Mouse (Mus musculus) intestine, postnatal 0 days (tissue): ENCODE measurements around the gene Susd3. TPM values are rescaled to one million over a fixed set of nuclear protein-coding genes. Genes with fewer than 3 reads are reported as not detected.

ENCODE experiments used
- ATAC-seq: fragments of 200-750 bp; cut with Nextera tagmentation; 2 replicates; pipeline ENCODE4 v1.8.0; 2017; ENCODE audit warnings: mild to moderate bottlenecking, moderate TSS enrichment, moderate library complexity
- H3K27ac ChIP-seq: fragments of 300-500 bp; sonication (generic); 2 replicates; pipeline ENCODE4 v1.5.1; 2014; ENCODE audit warnings: mild to moderate bottlenecking, low read depth, low read length, moderate library complexity
- H3K27me3 ChIP-seq: fragments of 300-500 bp; sonication (generic); replicated peaks from 2 replicates; pipeline ENCODE4 v1.6.1; 2014; ENCODE audit warnings: low read length, mixed read lengths; ENCODE audit not compliant: control insufficient read depth, insufficient read depth
- H3K36me3 ChIP-seq: fragments of 300-500 bp; sonication (generic); 2 replicates; pipeline ENCODE4 v1.6.1; 2014; ENCODE audit warnings: mild to moderate bottlenecking, moderate library complexity; ENCODE audit not compliant: control insufficient read depth, insufficient read depth
- H3K4me1 ChIP-seq: fragments of 300-500 bp; sonication (generic); replicated peaks from 2 replicates; pipeline ENCODE4 v1.6.1; 2014; ENCODE audit warnings: antibody characterized with exemption, low read length, mixed read lengths; ENCODE audit not compliant: control insufficient read depth, insufficient read depth
- H3K4me2 ChIP-seq: fragments of 300-500 bp; sonication (generic); replicated peaks from 2 replicates; pipeline ENCODE4 v1.6.1; 2014; ENCODE audit warnings: low read depth, mild to moderate bottlenecking, moderate library complexity
- H3K4me3 ChIP-seq: fragments of 300-500 bp; sonication (generic); 2 replicates; pipeline ENCODE4 v1.5.1; 2014; ENCODE audit warnings: low read depth, low read length
- H3K9ac ChIP-seq: fragments of 300-500 bp; sonication (generic); 2 replicates; pipeline ENCODE4 v1.6.1; 2014; ENCODE audit warnings: mild to moderate bottlenecking, low read depth, low read length
- H3K9me3 ChIP-seq: fragments of 300-500 bp; sonication (generic); 2 replicates; pipeline ENCODE4 v1.6.1; 2016; ENCODE audit warnings: mixed run types; ENCODE audit not compliant: control insufficient read depth
- CTCF ChIP-seq: sonication (generic); IDR thresholded peaks from 2 replicates; pipeline ENCODE4 v1.5.1; 2016; ENCODE audit warnings: low read depth, mild to moderate bottlenecking, control low read depth, antibody characterized with exemption, moderate library complexity
- WGBS: fragments of 180-500 bp; shearing (Covaris S2); extraction: QIAGEN DNeasy Blood & Tissue Kit; methylation state at CpG from one replicate; pipeline ENCODE4 v1.1.7; 2014; 5-methylcytosine and 5-hydroxymethylcytosine counted together
- polyA plus RNA-seq: library from polyadenylated mRNA; unstranded; fragments of >200 nt; fragmentation: Nextera tagmentation; extraction: Ambion mirVana; gene quantifications from 2 replicates; pipeline ENCODE4 v1.2.1, GENCODE M21; 2015

The Susd3 gene
- polyA plus RNA-seq, 1 experiment from 2014 or later: 1.3 TPM

DNA sequence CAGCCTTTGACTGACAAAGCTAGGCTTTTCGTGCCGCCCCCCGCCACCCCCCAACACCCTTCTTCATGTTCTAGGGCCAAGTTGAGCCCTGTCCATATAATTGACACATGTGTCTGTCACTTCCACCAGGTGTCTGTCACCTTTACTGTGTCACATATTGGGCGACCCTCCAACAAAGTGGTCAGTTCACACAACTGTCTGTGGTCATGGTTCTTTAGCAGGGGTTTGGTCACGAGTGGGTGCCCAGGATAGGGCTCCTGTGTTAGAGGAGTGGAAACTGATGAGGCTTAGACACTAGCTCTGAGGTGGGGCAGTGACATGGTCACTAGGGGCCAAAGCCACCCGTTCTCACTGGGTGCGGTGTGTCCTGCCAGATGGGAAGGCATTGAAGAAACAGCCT, 48.6 kb downstream of the Susd3 start:
- ATAC-seq: no peak
- no peak overlapping the region for H3K9ac ChIP-seq
- WGBS: 91% methylated on average over 7 of the region's 7 CpGs

DNA sequence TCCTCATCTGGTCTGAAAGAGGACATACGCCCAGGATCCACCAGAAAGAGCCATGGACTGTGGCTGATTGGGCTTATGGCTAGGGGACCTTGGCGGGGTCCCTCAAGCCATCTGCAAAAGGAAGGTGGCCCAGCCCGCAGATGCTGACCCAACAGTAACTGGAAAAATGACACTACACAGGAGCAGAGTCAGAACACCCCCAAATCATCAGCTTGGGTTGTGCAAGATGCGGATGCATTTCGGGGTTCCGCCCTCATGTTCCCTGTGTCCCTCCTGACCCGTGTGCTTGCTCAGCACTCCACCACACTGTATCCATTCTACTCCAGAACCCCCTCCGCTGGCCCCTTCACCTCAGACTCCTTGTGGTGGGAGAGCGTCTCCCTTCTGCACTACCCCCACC, 49.8 kb downstream of the Susd3 start:
- WGBS: 94% methylated on average over 9 of the region's 9 CpGs
- no peak overlapping the region for H3K27ac ChIP-seq
- no peak overlapping the region for H3K4me3 ChIP-seq
- H3K9ac ChIP-seq: no peak overlapping the region
- H3K27me3 ChIP-seq: no peaks in the 10 kb centered on the region
- H3K9me3 ChIP-seq: no peaks in the 10 kb centered on the region
- TF ChIP-seq CTCF: no peak
- ATAC-seq: no peak
- H3K4me2 ChIP-seq: no peak overlapping the region
- no peaks in the 10 kb centered on the region for H3K4me1 ChIP-seq
- peaks cover 46% of the 10 kb centered on the region for H3K36me3 ChIP-seq

More for the DNA sequence above, 48.6 kb downstream of the Susd3 start:
- Histone ChIP-seq H3K27ac (no peak overlapping the region), H3K27me3 (no peaks in the 10 kb centered on the region), H3K9me3 (no peaks in the 10 kb centered on the region), H3K4me2 (no peak overlapping the region), H3K4me3 (no peak overlapping the region), H3K36me3 (peaks cover 53% of the 10 kb centered on the region), H3K4me1 (no peaks in the 10 kb centered on the region)
- no peak for TF ChIP-seq CTCF

DNA sequence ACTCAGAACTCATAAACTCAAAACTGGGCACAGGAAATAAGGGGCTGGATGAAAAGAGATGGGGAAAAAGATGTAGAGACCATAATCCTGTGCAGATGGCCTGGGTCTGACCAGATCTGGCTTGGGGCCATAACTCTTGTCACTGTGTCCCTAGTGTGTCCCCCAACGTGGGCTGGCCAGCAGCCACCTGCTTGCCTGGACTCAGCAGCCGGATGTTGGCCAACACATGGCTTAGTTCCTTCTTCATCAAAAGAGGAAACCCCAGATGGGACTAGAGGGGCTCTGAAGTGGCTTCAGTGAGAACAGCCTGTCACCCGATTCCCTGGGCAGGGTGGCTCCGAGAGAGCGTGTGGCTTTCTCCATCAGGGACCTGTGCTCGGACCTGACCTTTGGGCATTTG, 51.7 kb downstream of the Susd3 start:
- TF ChIP-seq CTCF: no peak
- Histone ChIP-seq H3K4me1 (no peaks in the 10 kb centered on the region; the same call in 1 of the 2 replicates), H3K27me3 (no peaks in the 10 kb centered on the region), H3K9me3 (no peaks in the 10 kb centered on the region), H3K4me2 (no peak overlapping the region), H3K4me3 (no peak overlapping the region), H3K27ac (no peak overlapping the region), H3K36me3 (peaks cover 35% of the 10 kb centered on the region), H3K9ac (no peak overlapping the region)
- WGBS: 71% methylated on average over 6 of the region's 6 CpGs
- ATAC-seq: no peak

DNA sequence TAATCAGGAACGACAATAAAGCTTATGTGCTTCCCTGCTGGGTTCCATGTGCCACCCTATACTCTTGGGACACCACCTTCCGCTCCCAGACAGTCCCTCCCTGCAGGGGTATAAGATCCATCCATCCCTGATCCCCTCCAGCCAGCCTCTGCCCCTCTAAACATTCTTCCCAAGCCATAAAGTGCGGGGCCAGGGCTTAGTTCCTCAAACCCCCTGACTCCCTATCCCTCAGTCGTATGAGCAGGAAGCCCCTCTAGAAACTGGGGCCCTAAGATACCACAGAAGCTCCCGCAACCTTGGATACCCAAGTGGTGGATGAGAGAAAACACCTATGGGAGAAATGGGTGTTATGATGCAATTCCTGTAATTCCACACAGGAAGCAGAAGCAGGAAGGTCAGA, 52.3 kb downstream of the Susd3 start:
- no peak for ATAC-seq
- Histone ChIP-seq H3K27ac (no peak overlapping the region), H3K27me3 (no peaks in the 10 kb centered on the region), H3K9me3 (no peaks in the 10 kb centered on the region), H3K9ac (no peak overlapping the region), H3K4me1 (no peaks in the 10 kb centered on the region; the same call in 1 of the 2 replicates), H3K4me3 (no peak overlapping the region), H3K36me3 (peaks cover 35% of the 10 kb centered on the region), H3K4me2 (no peak overlapping the region)
- TF ChIP-seq CTCF: no peak
- 74% methylated on average over 5 of the region's 5 CpGs for WGBS

DNA sequence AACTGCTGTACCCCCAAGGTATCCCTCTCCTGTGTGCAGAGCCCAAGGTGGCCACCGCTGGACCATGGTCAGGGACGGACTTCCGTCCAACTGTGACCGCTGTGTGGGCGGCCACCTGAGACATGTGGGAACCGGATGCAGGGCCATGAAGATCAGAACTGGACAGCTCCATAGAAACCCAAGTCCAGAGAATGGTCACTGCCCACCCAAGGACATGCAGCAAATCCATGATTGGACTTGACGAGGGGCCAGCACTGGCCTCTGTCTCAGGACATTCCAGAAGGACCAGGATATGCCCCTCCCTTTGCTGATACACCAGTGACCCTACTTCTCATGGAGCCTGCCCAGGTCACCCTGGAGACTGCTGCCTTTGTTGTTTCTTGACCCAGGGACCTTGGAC, 52.9 kb downstream of the Susd3 start:
- no peaks in the 10 kb centered on the region for H3K9me3 ChIP-seq
- no peak for TF ChIP-seq CTCF
- ATAC-seq: no peak

DNA sequence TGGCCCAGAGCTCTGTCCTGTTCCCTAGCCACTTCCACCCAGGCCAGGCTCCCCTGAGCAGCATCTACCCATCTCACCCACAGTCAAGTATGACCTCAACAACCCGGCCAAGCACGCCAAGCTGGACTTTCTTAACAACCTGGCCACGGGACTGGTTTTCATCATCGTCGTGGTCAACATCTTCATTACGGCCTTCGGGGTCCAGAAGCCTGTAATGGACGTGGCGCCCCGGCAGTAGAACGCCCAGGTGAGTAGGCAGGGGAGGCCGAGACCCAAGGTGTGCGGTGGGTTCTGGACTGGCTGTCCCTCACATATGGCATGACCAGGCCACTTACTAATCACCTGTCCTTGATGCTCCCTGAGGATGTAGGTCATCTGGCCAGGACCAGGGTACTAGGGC, 53.7 kb downstream of the Susd3 start:
- H3K4me1 ChIP-seq: peaks cover 9% of the 10 kb centered on the region; the same call in 1 of the 2 replicates
- TF ChIP-seq CTCF: no peak
- no peaks in the 10 kb centered on the region for H3K9me3 ChIP-seq
- no peaks in the 10 kb centered on the region for H3K27me3 ChIP-seq
- H3K4me3 ChIP-seq: no peak overlapping the region
- H3K36me3 ChIP-seq: peaks cover 35% of the 10 kb centered on the region
- no peak overlapping the region for H3K4me2 ChIP-seq
- no peak overlapping the region for H3K9ac ChIP-seq
- ATAC-seq: no peak
- no peak overlapping the region for H3K27ac ChIP-seq
- 94% methylated on average over 13 of the region's 13 CpGs for WGBS

More for the DNA sequence above, 52.9 kb downstream of the Susd3 start:
- Histone ChIP-seq H3K36me3 (peaks cover 35% of the 10 kb centered on the region), H3K9ac (no peak overlapping the region), H3K4me1 (peaks cover 2% of the 10 kb centered on the region; the same call in 1 of the 2 replicates), H3K27ac (no peak overlapping the region), H3K4me3 (no peak overlapping the region), H3K27me3 (no peaks in the 10 kb centered on the region), H3K4me2 (no peak overlapping the region)
- WGBS: 87% methylated on average over 7 of the region's 7 CpGs

DNA sequence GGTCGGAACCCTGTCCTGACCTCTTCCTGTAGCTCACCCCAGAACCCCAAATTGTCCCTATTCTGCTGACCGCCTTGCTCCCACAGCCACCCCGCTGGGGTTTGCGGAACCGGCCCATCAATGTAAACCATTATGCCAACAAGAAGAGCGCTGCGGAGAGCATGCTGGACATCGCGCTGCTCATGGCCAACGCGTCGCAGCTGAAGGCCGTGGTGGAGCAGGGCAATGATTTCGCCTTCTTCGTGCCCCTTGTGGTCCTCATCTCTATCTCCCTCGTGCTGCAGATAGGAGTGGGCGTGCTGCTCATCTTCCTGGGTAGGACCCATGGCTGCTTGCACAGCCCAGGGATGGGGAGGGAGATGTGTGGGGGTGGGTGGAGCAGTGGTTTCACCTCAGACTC, 54.9 kb downstream of the Susd3 start:
- no peak for ATAC-seq
- no peak overlapping the region for H3K9ac ChIP-seq
- peaks cover 35% of the 10 kb centered on the region for H3K36me3 ChIP-seq
- no peak overlapping the region for H3K4me3 ChIP-seq
- no peak overlapping the region for H3K4me2 ChIP-seq
- H3K4me1 ChIP-seq: peaks cover 15% of the 10 kb centered on the region; the same call in 1 of the 2 replicates
- no peaks in the 10 kb centered on the region for H3K27me3 ChIP-seq
- H3K9me3 ChIP-seq: no peaks in the 10 kb centered on the region
- no peak for TF ChIP-seq CTCF
- H3K27ac ChIP-seq: no peak overlapping the region
- 94% methylated on average over 17 of the region's 17 CpGs for WGBS
